Mouse (Mus musculus) ES-E14 (cell line): ENCODE results near the gene Ppp2r5b.

Source experiments
- CHD2 ChIP-seq: IDR thresholded peaks from 2 replicates; pipeline ENCODE4 v1.6.1; 2014; ENCODE audit warnings: mild to moderate bottlenecking, low read depth, low read length, inconsistent platforms
- MAFK ChIP-seq: IDR thresholded peaks from 2 replicates; pipeline ENCODE4 v1.6.1; 2014; ENCODE audit warnings: mild to moderate bottlenecking, low read depth, low read length, inconsistent platforms; ENCODE audit not compliant: insufficient read depth
- ZC3H11A ChIP-seq: IDR thresholded peaks from 2 replicates; pipeline ENCODE4 v1.6.1; 2012; ENCODE audit warnings: low read depth, mild to moderate bottlenecking, inconsistent platforms, low read length, borderline replicate concordance
- ZNF384 ChIP-seq: IDR thresholded peaks from 2 replicates; pipeline ENCODE4 v1.6.1; 2012; ENCODE audit warnings: low read depth, low read length, inconsistent platforms

- TF ChIP-seq ZC3H11A (no peak), ZNF384 (no peak), MAFK (no peak), CHD2 (no peak)
These were observed 2.0 kb downstream of the Ppp2r5b start for GRCm38 (mm10) chr19:6233647-6234046.
